Mouse (Mus musculus) adrenal gland, postnatal 25 days (tissue): ENCODE data around the gene Slfn8. TPM values are rescaled to one million over a fixed set of nuclear protein-coding genes. Genes with fewer than 3 reads are reported as not detected.
"Not testable (repeated sequence)": the region's sequence is repeated elsewhere in the genome, so short reads cannot be mapped to it uniquely, and the experiment has no call there.

Experiments used
- DNase-seq: peaks from one replicate; pipeline ENCODE4 v3.0.0; 2021; ENCODE audit warnings: mixed read lengths
- long read RNA-seq: library from polyadenylated mRNA; stranded (forward); transcript quantifications from one replicate; pipeline ENCODE4 v2.0.0, GENCODE M21; 2021
- total RNA-seq: library from RNA; stranded (reverse); gene quantifications from 2 replicates; pipeline ENCODE4 v1.2.3, GENCODE M21; 2021

The Slfn8 gene
- 2.4 and 2.8 TPM in 2 replicates for total RNA-seq
- long read RNA-seq = 0 reads

- peak; percentile 45 for DNase-seq
These were observed at the start of gene Slfn8 for GRCm38 (mm10) chr11:83020621-83021020. Slfn8 (minus strand) TSS chr11:83020810.

GRCm38 (mm10) chr11:83067982-83068694 lies 47.5 kb upstream of the Slfn8 start:
- DNase-seq = no peak

GRCm38 (mm10) chr11:83066640-83067531 lies 46.3 kb upstream of the Slfn8 start:
- DNase-seq = no peak

- no peak for DNase-seq
These were observed 45.1 kb upstream of the Slfn8 start for GRCm38 (mm10) chr11:83065441-83066344.

- DNase-seq = no peak
These were observed 44.3 kb upstream of the Slfn8 start, which contains the start of gene Slfn2 for GRCm38 (mm10) chr11:83064946-83065345. Slfn2 (plus strand) TSS chr11:83065112.

GRCm38 (mm10) chr11:83063941-83064349 lies 43.3 kb upstream of the Slfn8 start:
- no peak for DNase-seq

- DNase-seq = no peak
These were observed 42.5 kb upstream of the Slfn8 start for GRCm38 (mm10) chr11:83063126-83063525.

- no peak for DNase-seq
These were observed 41.2 kb upstream of the Slfn8 start for GRCm38 (mm10) chr11:83061806-83062205.

- DNase-seq = no peak
These were observed 39.9 kb upstream of the Slfn8 start for GRCm38 (mm10) chr11:83060412-83061020.

- DNase-seq = peak; percentile 68
These were observed 37.3 kb upstream of the Slfn8 start for GRCm38 (mm10) chr11:83057863-83058262.

- DNase-seq = no peak
These were observed 25.0 kb upstream of the Slfn8 start for GRCm38 (mm10) chr11:83045642-83046041.

- no peak for DNase-seq
These were observed 23.3 kb upstream of the Slfn8 start for GRCm38 (mm10) chr11:83043891-83044290.

GRCm38 (mm10) chr11:83041000-83041399 lies 20.4 kb upstream of the Slfn8 start:
- no peak for DNase-seq

GRCm38 (mm10) chr11:83040325-83040724 lies 19.7 kb upstream of the Slfn8 start:
- no peak for DNase-seq

GRCm38 (mm10) chr11:83039796-83040195 lies 19.2 kb upstream of the Slfn8 start:
- peak; percentile 42 for DNase-seq

- no peak for DNase-seq
These were observed 18.5 kb upstream of the Slfn8 start for GRCm38 (mm10) chr11:83039156-83039555.

- not testable (repeated sequence) for DNase-seq
These were observed 18.1 kb upstream of the Slfn8 start for GRCm38 (mm10) chr11:83038686-83039085.

GRCm38 (mm10) chr11:83019561-83020519 lies 770 bp downstream of the Slfn8 start:
- not testable (repeated sequence) for DNase-seq

GRCm38 (mm10) chr11:83016093-83016492 lies 4.5 kb downstream of the Slfn8 start:
- no peak for DNase-seq

- DNase-seq = no peak
These were observed 7.3 kb downstream of the Slfn8 start for GRCm38 (mm10) chr11:83013356-83013755.
